Mouse (Mus musculus): ENCODE data around the gene Ctdspl. TPM values are rescaled to one million over a fixed set of nuclear protein-coding genes. Genes with fewer than 3 reads are reported as not detected.
A peak's percentile ranks its signal among the peaks of the same experiment; 100 is the strongest.

The Ctdspl gene
- polyA plus RNA-seq, 1 experiment from 2014 or later = 17.8 TPM

GRCm38 (mm10) chr9:119021731-119022130, 95.5 kb downstream of the Ctdspl start:
- ATAC-seq (ENCODE audit: low read depth) (no peak), DNase-seq (ENCODE audit: low spot score) (no peak)
- H3K4me2 ChIP-seq (ENCODE audit: low read depth, low read length) = no peak overlapping the region
- 0 out of 2 replicates have a peak, but pooled peaks cover 2% of the 10 kb centered on the region for H3K4me1 ChIP-seq (ENCODE audit: control insufficient read depth, insufficient read depth, low read length)
- H3K27ac ChIP-seq (replicated peaks; ENCODE audit: low read depth, low read length) = no peak overlapping the region
- H3K36me3 ChIP-seq (ENCODE audit: control insufficient read depth, insufficient read depth, low read length) = peaks cover 19% of the 10 kb centered on the region
- no peaks in the 10 kb centered on the region for H3K27me3 ChIP-seq (replicated peaks; ENCODE audit: control insufficient read depth, insufficient read depth, low read length)
- 69% methylated on average over 7 of the region's 7 CpGs for WGBS
- H3K9ac ChIP-seq (ENCODE audit: low read depth, low read length) = no peak overlapping the region
- no peak overlapping the region for H3K4me3 ChIP-seq (ENCODE audit: low read depth, low read length)
- H3K9me3 ChIP-seq (ENCODE audit: control insufficient read depth, low read length) = no peaks in the 10 kb centered on the region

DNA sequence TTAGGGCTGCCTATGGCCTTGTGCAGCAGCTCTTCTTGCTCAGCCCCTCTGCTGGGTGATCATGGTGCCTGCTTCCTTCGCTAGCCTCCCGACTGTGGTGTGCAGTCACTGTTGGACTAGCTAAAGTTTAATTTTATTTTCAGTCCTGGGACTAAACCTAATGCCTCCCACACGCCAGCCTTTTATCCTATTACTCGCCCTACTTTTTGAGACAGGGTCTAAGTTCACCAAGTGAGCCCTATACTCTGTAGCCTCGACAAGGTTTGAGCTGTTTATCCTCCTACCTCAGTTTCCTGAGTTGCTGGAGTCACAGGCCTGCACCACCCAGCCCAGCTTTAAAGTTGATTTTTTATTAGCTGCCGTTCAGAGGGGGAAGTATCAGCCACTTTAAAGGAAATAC, 99.0 kb downstream of the Ctdspl start:
- no peaks in the 10 kb centered on the region for H3K4me1 ChIP-seq (ENCODE audit: control insufficient read depth, insufficient read depth, low read length)
- 68% methylated on average over 6 of the region's 6 CpGs for WGBS
- H3K9ac ChIP-seq (ENCODE audit: low read depth, low read length) = no peak overlapping the region
- no peak overlapping the region for H3K4me2 ChIP-seq (ENCODE audit: low read depth, low read length)
- H3K9me3 ChIP-seq (ENCODE audit: control insufficient read depth, low read length) = no peaks in the 10 kb centered on the region
- no peak overlapping the region for H3K27ac ChIP-seq (replicated peaks; ENCODE audit: low read depth, low read length)
- no peak overlapping the region for H3K4me3 ChIP-seq (ENCODE audit: low read depth, low read length)
- no peaks in the 10 kb centered on the region for H3K27me3 ChIP-seq (replicated peaks; ENCODE audit: control insufficient read depth, insufficient read depth, low read length)
- no peak for DNase-seq (ENCODE audit: low spot score)
- H3K36me3 ChIP-seq (ENCODE audit: control insufficient read depth, insufficient read depth, low read length) = peaks cover 14% of the 10 kb centered on the region
- ATAC-seq (ENCODE audit: low read depth) = no peak

- Histone ChIP-seq H3K36me3 (ENCODE audit: control insufficient read depth, insufficient read depth, low read length) (peaks cover 16% of the 10 kb centered on the region), H3K9me3 (ENCODE audit: control insufficient read depth, low read length) (no peaks in the 10 kb centered on the region), H3K27ac (replicated peaks; ENCODE audit: low read depth, low read length) (no peak overlapping the region), H3K4me2 (ENCODE audit: low read depth, low read length) (no peak overlapping the region), H3K4me3 (ENCODE audit: low read depth, low read length) (no peak overlapping the region), H3K9ac (ENCODE audit: low read depth, low read length) (no peak overlapping the region), H3K27me3 (replicated peaks; ENCODE audit: control insufficient read depth, insufficient read depth, low read length) (no peaks in the 10 kb centered on the region), H3K4me1 (ENCODE audit: control insufficient read depth, insufficient read depth, low read length) (no peaks in the 10 kb centered on the region)
- no peak for ATAC-seq (ENCODE audit: low read depth)
- no peak for DNase-seq (ENCODE audit: low spot score)
- 88% methylated on average over 7 of the region's 7 CpGs for WGBS
Measured at GRCm38 (mm10) chr9:119025832-119026331, 99.6 kb downstream of the Ctdspl start.

DNA sequence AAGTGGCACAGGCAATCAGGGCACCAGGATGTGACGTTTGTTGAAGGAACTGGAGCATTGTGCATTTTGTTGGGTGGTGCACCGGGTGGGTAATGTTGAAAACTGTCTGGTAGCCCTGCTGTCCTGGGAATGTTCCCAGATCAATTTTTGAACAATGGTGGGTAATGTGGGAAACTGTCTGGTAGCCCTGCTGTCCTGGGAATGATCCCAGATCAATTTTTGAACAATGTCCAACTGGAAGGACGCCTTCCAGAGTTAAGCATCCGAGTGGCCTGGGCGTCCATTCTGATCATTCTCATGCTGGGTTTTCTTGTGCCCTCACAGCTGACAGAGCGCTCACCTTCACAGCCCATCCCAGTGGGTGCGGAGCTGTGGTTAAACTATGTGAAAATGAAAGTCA, 101.1 kb downstream of the Ctdspl start:
- Histone ChIP-seq H3K4me3 (ENCODE audit: low read depth, low read length) (no peak overlapping the region), H3K4me2 (ENCODE audit: low read depth, low read length) (no peak overlapping the region), H3K4me1 (ENCODE audit: control insufficient read depth, insufficient read depth, low read length) (peaks cover 7% of the 10 kb centered on the region), H3K27me3 (replicated peaks; ENCODE audit: control insufficient read depth, insufficient read depth, low read length) (no peaks in the 10 kb centered on the region), H3K36me3 (ENCODE audit: control insufficient read depth, insufficient read depth, low read length) (peaks cover 23% of the 10 kb centered on the region), H3K9ac (ENCODE audit: low read depth, low read length) (no peak overlapping the region), H3K9me3 (ENCODE audit: control insufficient read depth, low read length) (no peaks in the 10 kb centered on the region), H3K27ac (replicated peaks; ENCODE audit: low read depth, low read length) (no peak overlapping the region)
- WGBS = 88% methylated on average over 7 of the region's 7 CpGs
- DNase-seq (ENCODE audit: low spot score) (no peak), ATAC-seq (ENCODE audit: low read depth) (no peak)

DNA sequence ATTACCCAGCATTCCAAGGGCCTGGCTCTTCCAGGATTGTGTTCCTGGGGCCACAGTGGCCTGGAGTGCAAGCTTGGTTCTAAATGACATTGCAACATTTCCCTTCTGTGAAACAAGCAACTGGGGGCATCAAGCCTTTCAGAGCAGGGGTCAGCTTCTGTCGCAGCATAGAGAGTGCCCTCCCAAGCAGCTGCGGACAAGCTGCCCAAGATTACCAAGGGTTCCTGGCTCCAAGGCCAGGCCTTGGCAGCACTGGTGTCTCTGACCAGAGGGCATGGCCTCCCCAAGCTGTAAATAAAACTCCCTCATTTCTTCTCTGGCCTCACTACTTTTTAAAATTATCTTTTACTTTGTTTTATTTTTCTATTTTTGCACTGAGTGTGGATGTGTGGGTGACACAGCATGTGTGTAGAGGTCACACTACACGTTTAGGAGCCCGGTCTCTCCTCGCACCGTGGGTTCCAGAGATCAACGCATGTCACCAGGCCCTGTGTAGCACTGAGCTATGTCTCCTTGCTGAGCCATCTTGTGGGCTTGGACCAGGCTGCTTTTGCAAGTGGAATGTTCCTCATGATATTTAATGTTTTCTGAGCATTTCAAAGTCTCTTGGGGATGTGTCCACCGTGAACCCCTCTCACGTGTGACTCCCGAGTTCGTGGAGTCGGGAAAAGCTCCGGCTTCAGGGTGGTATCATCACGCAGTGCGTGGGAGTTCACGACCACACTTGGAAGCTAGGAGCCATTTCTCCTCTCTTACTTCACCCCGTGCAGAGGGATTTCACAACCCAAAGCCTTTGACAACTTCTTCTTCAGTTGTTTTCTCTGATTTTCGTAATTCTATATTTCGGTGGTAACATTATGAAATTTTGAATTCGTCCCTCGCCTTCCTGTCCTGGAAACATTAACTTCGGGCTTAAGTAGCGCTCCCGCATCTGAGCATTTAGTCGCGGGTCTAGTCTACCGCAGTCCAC, 102.3 kb downstream of the Ctdspl start:
- WGBS = 91% methylated on average over 27 of the region's 27 CpGs
- no peak for DNase-seq (ENCODE audit: low spot score)
- peaks cover 18% of the 10 kb centered on the region for H3K4me1 ChIP-seq (ENCODE audit: control insufficient read depth, insufficient read depth, low read length)
- no peaks in the 10 kb centered on the region for H3K27me3 ChIP-seq (replicated peaks; ENCODE audit: control insufficient read depth, insufficient read depth, low read length)
- peaks cover 25% of the 10 kb centered on the region for H3K36me3 ChIP-seq (ENCODE audit: control insufficient read depth, insufficient read depth, low read length)
- no peaks in the 10 kb centered on the region for H3K9me3 ChIP-seq (ENCODE audit: control insufficient read depth, low read length)
- H3K9ac ChIP-seq (ENCODE audit: low read depth, low read length) = no peak overlapping the region
- ATAC-seq (ENCODE audit: low read depth) = no peak
- H3K4me2 ChIP-seq (ENCODE audit: low read depth, low read length) = no peak overlapping the region
- H3K4me3 ChIP-seq (ENCODE audit: low read depth, low read length) = no peak overlapping the region
- no peak overlapping the region for H3K27ac ChIP-seq (replicated peaks; ENCODE audit: low read depth, low read length)

- DNase-seq (ENCODE audit: low spot score) = no peak
- Histone ChIP-seq H3K36me3 (ENCODE audit: control insufficient read depth, insufficient read depth, low read length) (peaks cover 33% of the 10 kb centered on the region), H3K9ac (ENCODE audit: low read depth, low read length) (no peak overlapping the region), H3K4me2 (ENCODE audit: low read depth, low read length) (no peak overlapping the region), H3K9me3 (ENCODE audit: control insufficient read depth, low read length) (no peaks in the 10 kb centered on the region), H3K27me3 (replicated peaks; ENCODE audit: control insufficient read depth, insufficient read depth, low read length) (no peaks in the 10 kb centered on the region), H3K4me3 (ENCODE audit: low read depth, low read length) (no peak overlapping the region), H3K27ac (replicated peaks; ENCODE audit: low read depth, low read length) (no peak overlapping the region), H3K4me1 (ENCODE audit: control insufficient read depth, insufficient read depth, low read length) (peaks cover 18% of the 10 kb centered on the region)
- ATAC-seq (ENCODE audit: low read depth) = no peak
- 62% methylated on average over 7 of the region's 7 CpGs for WGBS
Measured at GRCm38 (mm10) chr9:119029568-119029967, 103.3 kb downstream of the Ctdspl start.

DNA sequence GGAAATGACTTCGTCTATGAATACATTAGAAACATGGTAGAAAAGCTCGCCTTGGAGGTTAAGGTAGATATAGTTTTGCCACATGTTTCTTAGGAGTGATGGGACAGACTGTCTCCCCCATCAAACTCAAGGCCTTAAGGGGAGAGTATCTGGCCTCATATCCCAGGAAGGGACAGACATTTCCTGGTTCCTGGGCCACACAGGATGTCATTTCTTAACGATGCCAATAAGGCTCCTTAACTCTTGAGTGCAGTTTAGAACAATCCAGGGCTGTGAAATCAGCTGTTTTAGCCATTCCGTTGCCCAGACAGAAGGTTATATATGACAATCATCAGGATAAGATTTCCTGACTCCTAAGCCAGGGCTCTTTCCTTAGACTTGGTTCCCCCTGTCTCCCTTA, 104.8 kb downstream of the Ctdspl start:
- Histone ChIP-seq H3K27me3 (replicated peaks; ENCODE audit: control insufficient read depth, insufficient read depth, low read length) (no peaks in the 10 kb centered on the region), H3K4me3 (ENCODE audit: low read depth, low read length) (no peak overlapping the region), H3K4me2 (ENCODE audit: low read depth, low read length) (no peak overlapping the region), H3K27ac (replicated peaks; ENCODE audit: low read depth, low read length) (no peak overlapping the region; the same call in 1 of the 2 replicates), H3K9ac (ENCODE audit: low read depth, low read length) (no peak overlapping the region), H3K4me1 (ENCODE audit: control insufficient read depth, insufficient read depth, low read length) (peaks cover 18% of the 10 kb centered on the region), H3K36me3 (ENCODE audit: control insufficient read depth, insufficient read depth, low read length) (peaks cover 42% of the 10 kb centered on the region), H3K9me3 (ENCODE audit: control insufficient read depth, low read length) (no peaks in the 10 kb centered on the region)
- DNase-seq (ENCODE audit: low spot score) (no peak), ATAC-seq (ENCODE audit: low read depth) (no peak)
- 79% methylated on average over 4 of the region's 4 CpGs for WGBS

GRCm38 (mm10) chr9:119031772-119032171, 105.5 kb downstream of the Ctdspl start:
- Histone ChIP-seq H3K4me3 (ENCODE audit: low read depth, low read length) (no peak overlapping the region), H3K27me3 (replicated peaks; ENCODE audit: control insufficient read depth, insufficient read depth, low read length) (no peaks in the 10 kb centered on the region), H3K4me1 (ENCODE audit: control insufficient read depth, insufficient read depth, low read length) (peaks cover 18% of the 10 kb centered on the region), H3K9me3 (ENCODE audit: control insufficient read depth, low read length) (no peaks in the 10 kb centered on the region), H3K36me3 (ENCODE audit: control insufficient read depth, insufficient read depth, low read length) (peaks cover 42% of the 10 kb centered on the region), H3K27ac (replicated peaks; ENCODE audit: low read depth, low read length) (peak overlapping the region; percentile 75), H3K9ac (ENCODE audit: low read depth, low read length) (no peak overlapping the region), H3K4me2 (ENCODE audit: low read depth, low read length) (no peak overlapping the region)
- ATAC-seq (ENCODE audit: low read depth) (no peak), DNase-seq (ENCODE audit: low spot score) (peak; percentile 50)
- 82% methylated on average over 9 of the region's 14 CpGs for WGBS

Data from embryonic facial prominence, embryonic 14.5 days (tissue).